Mouse (Mus musculus): ENCODE results near the gene Gm4969. TPM values are rescaled to one million over a fixed set of nuclear protein-coding genes. Genes with fewer than 3 reads are reported as not detected.

The Gm4969 gene
- polyA plus RNA-seq, 1 experiment from 2014 or later, result not detected

GRCm38 (mm10) chr7:19109565-19109964 is 8.6 kb downstream of the Gm4969 start:
- H3K4me2 ChIP-seq (ENCODE audit: low read depth, low read length), result no peak overlapping the region
- DNase-seq (no peak), ATAC-seq (no peak)
- no peaks in the 10 kb centered on the region for H3K9me3 ChIP-seq (ENCODE audit: low read length)
- no peak for TF ChIP-seq CTCF (IDR thresholded peaks at IDR 0.05; ENCODE audit: low read depth)
- no peak for TF ChIP-seq EP300 (IDR thresholded peaks at IDR 0.05; ENCODE audit: low read depth)
- H3K27ac ChIP-seq (ENCODE audit: low read depth), result no peak overlapping the region
- 78% methylated on average over 1 of the region's 1 CpGs for WGBS (ENCODE audit: insufficient replicate concordance)
- no peak overlapping the region for H3K9ac ChIP-seq (replicated peaks)
- no peaks in the 10 kb centered on the region for H3K27me3 ChIP-seq (ENCODE audit: insufficient read depth, low read length)
- peaks cover 9% of the 10 kb centered on the region for H3K4me1 ChIP-seq (ENCODE audit: insufficient read depth)
- H3K36me3 ChIP-seq (replicated peaks; ENCODE audit: insufficient read depth, low read length), result no peaks in the 10 kb centered on the region
- H3K4me3 ChIP-seq (ENCODE audit: low read depth, low read length), result no peak overlapping the region

GRCm38 (mm10) chr7:19107436-19107835 is 10.7 kb downstream of the Gm4969 start:
- Histone ChIP-seq H3K4me3 (ENCODE audit: low read depth, low read length) (no peak overlapping the region), H3K27me3 (ENCODE audit: insufficient read depth, low read length) (no peaks in the 10 kb centered on the region), H3K27ac (ENCODE audit: low read depth) (no peak overlapping the region), H3K4me1 (ENCODE audit: insufficient read depth) (peaks cover 9% of the 10 kb centered on the region), H3K36me3 (replicated peaks; ENCODE audit: insufficient read depth, low read length) (no peaks in the 10 kb centered on the region), H3K9ac (replicated peaks) (no peak overlapping the region), H3K9me3 (ENCODE audit: low read length) (no peaks in the 10 kb centered on the region), H3K4me2 (ENCODE audit: low read depth, low read length) (no peak overlapping the region)
- TF ChIP-seq EP300 (IDR thresholded peaks at IDR 0.05; ENCODE audit: low read depth), result no peak
- no peak for TF ChIP-seq CTCF (IDR thresholded peaks at IDR 0.05; ENCODE audit: low read depth)
- 51% methylated on average over 3 of the region's 3 CpGs for WGBS (ENCODE audit: insufficient replicate concordance)
- DNase-seq (no peak), ATAC-seq (no peak)

- Histone ChIP-seq H3K4me2 (ENCODE audit: low read depth, low read length) (no peak overlapping the region), H3K4me3 (ENCODE audit: low read depth, low read length) (no peak overlapping the region), H3K4me1 (ENCODE audit: insufficient read depth) (0 out of 2 replicates have a peak, but pooled peaks cover 4% of the 10 kb centered on the region), H3K36me3 (replicated peaks; ENCODE audit: insufficient read depth, low read length) (no peaks in the 10 kb centered on the region), H3K27me3 (ENCODE audit: insufficient read depth, low read length) (no peaks in the 10 kb centered on the region), H3K27ac (ENCODE audit: low read depth) (no peak overlapping the region), H3K9ac (replicated peaks) (no peak overlapping the region), H3K9me3 (ENCODE audit: low read length) (no peaks in the 10 kb centered on the region)
- ATAC-seq (no peak), DNase-seq (no peak)
- TF ChIP-seq CTCF (IDR thresholded peaks at IDR 0.05; ENCODE audit: low read depth), result no peak
- TF ChIP-seq EP300 (IDR thresholded peaks at IDR 0.05; ENCODE audit: low read depth), result no peak
- 62% methylated on average over 2 of the region's 2 CpGs for WGBS (ENCODE audit: insufficient replicate concordance)
These were observed 13.7 kb downstream of the Gm4969 start for GRCm38 (mm10) chr7:19104486-19104885.

- H3K27ac ChIP-seq (ENCODE audit: low read depth), result no peak overlapping the region
- no peaks in the 10 kb centered on the region for H3K36me3 ChIP-seq (replicated peaks; ENCODE audit: insufficient read depth, low read length)
- H3K4me1 ChIP-seq (ENCODE audit: insufficient read depth), result 0 out of 2 replicates have a peak, but pooled peaks cover 4% of the 10 kb centered on the region
- no peaks in the 10 kb centered on the region for H3K27me3 ChIP-seq (ENCODE audit: insufficient read depth, low read length)
- DNase-seq, result no peak
- no peaks in the 10 kb centered on the region for H3K9me3 ChIP-seq (ENCODE audit: low read length)
- ATAC-seq, result no peak
- no peak overlapping the region for H3K4me2 ChIP-seq (ENCODE audit: low read depth, low read length)
- no peak overlapping the region for H3K9ac ChIP-seq (replicated peaks)
- no peak for TF ChIP-seq CTCF (IDR thresholded peaks at IDR 0.05; ENCODE audit: low read depth)
- no peak for TF ChIP-seq EP300 (IDR thresholded peaks at IDR 0.05; ENCODE audit: low read depth)
- H3K4me3 ChIP-seq (ENCODE audit: low read depth, low read length), result no peak overlapping the region
These were observed 14.4 kb downstream of the Gm4969 start for GRCm38 (mm10) chr7:19103741-19104140.

- Histone ChIP-seq H3K27me3 (ENCODE audit: insufficient read depth, low read length) (peaks cover 11% of the 10 kb centered on the region), H3K9ac (replicated peaks) (no peak overlapping the region), H3K4me3 (ENCODE audit: low read depth, low read length) (no peak overlapping the region), H3K27ac (ENCODE audit: low read depth) (no peak overlapping the region), H3K9me3 (ENCODE audit: low read length) (no peaks in the 10 kb centered on the region), H3K4me1 (ENCODE audit: insufficient read depth) (peaks cover 6% of the 10 kb centered on the region), H3K36me3 (replicated peaks; ENCODE audit: insufficient read depth, low read length) (no peaks in the 10 kb centered on the region; the same call in 1 of the 2 replicates), H3K4me2 (ENCODE audit: low read depth, low read length) (no peak overlapping the region)
- WGBS (ENCODE audit: insufficient replicate concordance), result 79% methylated on average over 1 of the region's 1 CpGs
- no peak for ATAC-seq
- peak; percentile 11 for DNase-seq
- TF ChIP-seq CTCF (IDR thresholded peaks at IDR 0.05; ENCODE audit: low read depth) (no peak), EP300 (IDR thresholded peaks at IDR 0.05; ENCODE audit: low read depth) (no peak)
These were observed 17.9 kb downstream of the Gm4969 start for GRCm38 (mm10) chr7:19100290-19100689.

GRCm38 (mm10) chr7:19098811-19099210 is 19.4 kb downstream of the Gm4969 start:
- Histone ChIP-seq H3K36me3 (replicated peaks; ENCODE audit: insufficient read depth, low read length) (no peaks in the 10 kb centered on the region; the same call in 1 of the 2 replicates), H3K4me1 (ENCODE audit: insufficient read depth) (peaks cover 15% of the 10 kb centered on the region), H3K9me3 (ENCODE audit: low read length) (no peaks in the 10 kb centered on the region), H3K4me2 (ENCODE audit: low read depth, low read length) (no peak overlapping the region), H3K4me3 (ENCODE audit: low read depth, low read length) (no peak overlapping the region), H3K9ac (replicated peaks) (no peak overlapping the region), H3K27ac (ENCODE audit: low read depth) (no peak overlapping the region), H3K27me3 (ENCODE audit: insufficient read depth, low read length) (peaks cover 24% of the 10 kb centered on the region)
- DNase-seq (no peak), ATAC-seq (no peak)
- WGBS (ENCODE audit: insufficient replicate concordance), result 67% methylated on average over 7 of the region's 7 CpGs
- TF ChIP-seq EP300 (IDR thresholded peaks at IDR 0.05; ENCODE audit: low read depth) (no peak), CTCF (IDR thresholded peaks at IDR 0.05; ENCODE audit: low read depth) (no peak)

- Histone ChIP-seq H3K4me2 (ENCODE audit: low read depth, low read length) (no peak overlapping the region), H3K9me3 (ENCODE audit: low read length) (no peaks in the 10 kb centered on the region), H3K4me3 (ENCODE audit: low read depth, low read length) (no peak overlapping the region), H3K27me3 (ENCODE audit: insufficient read depth, low read length) (peaks cover 26% of the 10 kb centered on the region), H3K36me3 (replicated peaks; ENCODE audit: insufficient read depth, low read length) (no peaks in the 10 kb centered on the region; the same call in 1 of the 2 replicates), H3K27ac (ENCODE audit: low read depth) (no peak overlapping the region), H3K4me1 (ENCODE audit: insufficient read depth) (peaks cover 20% of the 10 kb centered on the region), H3K9ac (replicated peaks) (no peak overlapping the region)
- no peak for ATAC-seq
- DNase-seq, result no peak
- TF ChIP-seq CTCF (IDR thresholded peaks at IDR 0.05; ENCODE audit: low read depth) (no peak), EP300 (IDR thresholded peaks at IDR 0.05; ENCODE audit: low read depth) (no peak)
These were observed 20.3 kb downstream of the Gm4969 start for GRCm38 (mm10) chr7:19097863-19098262.
